Mouse (Mus musculus) WW6 (cell line): ENCODE results near the gene Gm45234.

Source experiments
- DNase-seq: peaks from one replicate; pipeline ENCODE4 v3.0.0-alpha.2; 2013; ENCODE audit warnings: low read depth, low spot score

Gene Gm45234

GRCm38 (mm10) chr6:124767536-124767919 lies 11.7 kb upstream of the Gm45234 start:
- no peak for DNase-seq

- no peak for DNase-seq
Measured at GRCm38 (mm10) chr6:124765951-124766350, 10.1 kb upstream of the Gm45234 start.

DNA sequence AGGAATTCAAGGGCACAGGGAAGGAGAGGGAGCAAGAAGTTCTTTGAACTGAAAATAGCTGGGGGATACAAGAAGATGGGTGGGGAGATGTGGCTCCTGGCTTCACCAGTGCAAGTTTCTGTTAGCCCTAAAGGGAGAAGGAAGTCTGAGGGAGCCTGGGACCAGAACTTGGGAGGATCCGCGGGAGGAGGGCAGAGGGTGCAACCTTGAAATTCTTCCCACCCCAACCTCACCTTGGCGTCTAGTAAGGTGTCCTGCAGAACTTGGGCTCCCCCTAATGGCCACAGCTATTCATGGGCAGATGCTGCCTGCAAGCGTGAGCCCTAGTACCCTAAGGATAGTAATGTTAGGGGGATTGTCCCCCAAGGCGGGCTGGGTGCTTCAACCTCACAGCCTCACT lies 3.4 kb upstream of the Gm45234 start:
- peak; percentile 91 for DNase-seq

DNA sequence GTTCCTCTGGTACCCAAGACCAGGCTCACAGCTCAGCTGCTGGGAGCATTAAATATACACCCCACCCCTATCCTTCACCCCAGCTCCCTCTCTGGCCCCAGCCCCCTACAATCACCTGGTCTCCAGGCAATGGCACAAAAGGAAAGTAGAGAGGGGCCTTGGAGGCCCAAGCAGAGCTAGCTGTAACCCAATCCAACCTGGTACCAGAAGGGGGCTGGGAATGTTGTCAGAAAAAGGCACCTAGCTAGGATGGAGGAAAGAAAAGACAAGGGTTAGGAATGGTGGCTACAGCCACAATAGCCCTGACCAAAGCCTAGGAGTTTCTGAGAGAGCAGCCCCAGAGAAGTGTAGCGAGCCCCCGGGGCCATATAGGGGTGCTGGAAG lies 3.0 kb upstream of the Gm45234 start:
- no peak for DNase-seq

DNA sequence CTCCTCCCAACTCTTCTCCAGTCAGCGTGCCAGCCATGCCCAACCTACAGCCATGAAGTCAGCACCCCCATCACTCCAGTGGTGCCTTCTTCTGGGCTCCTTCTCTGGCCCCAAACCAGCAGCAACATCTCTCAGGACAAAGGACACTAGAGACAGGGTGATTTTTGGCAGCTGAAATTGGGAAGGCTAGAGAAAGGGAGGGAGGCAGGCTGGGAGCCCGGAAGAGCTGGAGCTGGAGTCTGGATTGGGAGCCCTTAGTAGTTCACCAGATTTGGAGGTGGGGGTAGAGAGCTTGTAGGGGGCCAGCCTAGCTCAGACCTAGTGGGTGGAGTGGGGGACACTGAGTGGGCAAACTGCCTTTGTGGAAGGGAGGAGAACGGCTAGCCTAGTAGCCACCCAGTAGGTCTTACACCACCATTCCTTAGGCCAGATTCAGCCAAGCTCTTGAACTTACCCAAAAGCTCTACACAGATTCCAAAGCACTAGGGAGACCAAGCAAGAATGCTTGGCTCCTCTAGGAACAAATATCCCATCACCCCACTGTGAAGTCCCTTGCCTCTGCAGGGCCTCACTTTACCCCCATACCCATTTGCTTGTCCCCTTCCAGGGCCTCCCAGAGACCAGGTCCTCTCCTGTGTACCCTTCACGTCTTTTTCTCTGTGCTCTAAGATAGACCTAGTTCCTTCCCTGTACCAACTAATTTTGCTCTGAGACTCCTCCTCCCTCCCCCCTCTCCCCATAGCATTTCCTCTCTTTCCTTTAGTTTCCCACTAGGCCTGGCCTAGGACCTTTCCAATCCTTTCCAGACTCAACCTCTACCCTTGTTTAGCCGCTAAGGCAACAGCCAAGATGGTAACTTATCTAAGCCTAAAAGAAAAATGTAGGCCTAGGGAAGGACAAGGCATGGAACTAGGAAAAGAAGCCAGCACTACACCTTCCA lies 2.4 kb upstream of the Gm45234 start:
- no peak for DNase-seq

- no peak for DNase-seq
Measured at GRCm38 (mm10) chr6:124757351-124757880, 1.6 kb upstream of the Gm45234 start.

DNA sequence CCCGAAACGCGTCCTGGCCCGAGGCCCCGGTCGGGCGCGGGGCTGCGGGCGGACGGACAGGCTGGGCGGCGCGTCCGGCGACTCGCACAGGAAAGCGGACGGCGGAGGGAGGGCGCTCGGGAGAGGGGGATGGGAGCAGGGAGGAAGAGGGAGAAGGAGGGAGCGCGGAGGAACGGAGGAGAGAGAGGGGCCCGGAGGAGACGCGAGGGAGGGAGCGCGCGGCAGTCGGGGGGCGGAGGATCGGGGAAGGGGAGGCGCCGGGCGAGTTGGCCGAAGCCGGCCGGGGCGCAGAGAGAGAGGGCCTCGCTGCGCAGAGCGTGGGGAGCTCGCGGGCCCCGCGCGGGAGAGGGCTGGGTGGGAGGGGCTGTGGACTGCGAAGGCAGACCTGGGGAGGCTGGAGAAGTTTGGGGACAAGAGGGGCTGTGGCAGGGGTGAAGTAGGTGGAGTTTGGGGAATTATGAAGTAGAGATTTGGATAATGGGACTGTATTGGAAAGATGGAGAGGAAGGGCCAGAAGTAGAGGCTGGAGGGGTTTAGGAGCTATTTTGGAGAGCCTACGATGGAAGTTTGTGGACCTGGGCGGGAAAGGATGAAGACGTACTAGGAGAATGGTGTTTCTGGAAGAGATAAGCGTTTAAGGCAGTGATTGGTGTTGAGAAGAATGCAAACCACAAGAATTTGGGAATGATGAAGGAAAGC lies 980 bp upstream of the Gm45234 start:
- DNase-seq, result no peak

DNA sequence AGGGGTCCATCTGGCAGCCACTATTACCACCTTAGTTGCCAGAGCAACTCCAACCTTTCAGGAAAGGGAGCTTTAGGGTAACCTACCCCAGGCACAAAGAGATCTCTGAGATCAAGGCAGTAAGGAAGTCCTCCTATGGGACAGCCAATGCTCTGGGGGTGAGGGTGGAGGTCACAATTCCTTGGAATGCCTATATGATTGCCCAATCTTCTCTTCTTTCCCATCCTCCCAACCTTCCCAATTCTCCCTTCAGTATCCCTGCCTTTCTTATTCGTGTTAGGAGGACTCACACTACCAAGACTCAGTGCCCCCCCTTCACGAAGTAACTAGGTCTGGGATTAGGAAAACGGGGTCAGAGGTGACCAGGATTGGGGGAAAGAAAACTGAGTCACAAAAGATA lies 515 bp downstream of the Gm45234 start:
- DNase-seq, result no peak

DNA sequence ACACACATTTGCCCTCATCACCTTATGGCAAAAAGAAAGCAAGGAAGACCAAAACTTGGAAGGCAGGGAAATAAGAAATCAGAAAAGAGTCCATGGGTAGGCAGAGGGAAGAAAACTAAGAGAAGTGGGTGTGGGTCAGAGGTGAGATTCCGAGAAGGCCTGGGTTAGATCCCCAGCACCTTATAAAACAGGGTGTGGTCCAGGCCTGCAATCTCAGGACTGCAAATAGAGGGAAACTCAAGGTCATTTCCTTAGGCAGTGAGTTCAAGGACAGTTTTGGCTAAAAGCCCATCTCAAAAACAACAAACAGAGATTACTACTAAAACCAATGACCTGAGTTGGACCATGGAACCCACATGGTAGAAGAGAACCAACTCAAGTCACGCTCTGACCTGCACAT lies 2.0 kb downstream of the Gm45234 start:
- no peak for DNase-seq

GRCm38 (mm10) chr6:124750405-124750804 lies 5.4 kb downstream of the Gm45234 start:
- DNase-seq, result no peak

DNA sequence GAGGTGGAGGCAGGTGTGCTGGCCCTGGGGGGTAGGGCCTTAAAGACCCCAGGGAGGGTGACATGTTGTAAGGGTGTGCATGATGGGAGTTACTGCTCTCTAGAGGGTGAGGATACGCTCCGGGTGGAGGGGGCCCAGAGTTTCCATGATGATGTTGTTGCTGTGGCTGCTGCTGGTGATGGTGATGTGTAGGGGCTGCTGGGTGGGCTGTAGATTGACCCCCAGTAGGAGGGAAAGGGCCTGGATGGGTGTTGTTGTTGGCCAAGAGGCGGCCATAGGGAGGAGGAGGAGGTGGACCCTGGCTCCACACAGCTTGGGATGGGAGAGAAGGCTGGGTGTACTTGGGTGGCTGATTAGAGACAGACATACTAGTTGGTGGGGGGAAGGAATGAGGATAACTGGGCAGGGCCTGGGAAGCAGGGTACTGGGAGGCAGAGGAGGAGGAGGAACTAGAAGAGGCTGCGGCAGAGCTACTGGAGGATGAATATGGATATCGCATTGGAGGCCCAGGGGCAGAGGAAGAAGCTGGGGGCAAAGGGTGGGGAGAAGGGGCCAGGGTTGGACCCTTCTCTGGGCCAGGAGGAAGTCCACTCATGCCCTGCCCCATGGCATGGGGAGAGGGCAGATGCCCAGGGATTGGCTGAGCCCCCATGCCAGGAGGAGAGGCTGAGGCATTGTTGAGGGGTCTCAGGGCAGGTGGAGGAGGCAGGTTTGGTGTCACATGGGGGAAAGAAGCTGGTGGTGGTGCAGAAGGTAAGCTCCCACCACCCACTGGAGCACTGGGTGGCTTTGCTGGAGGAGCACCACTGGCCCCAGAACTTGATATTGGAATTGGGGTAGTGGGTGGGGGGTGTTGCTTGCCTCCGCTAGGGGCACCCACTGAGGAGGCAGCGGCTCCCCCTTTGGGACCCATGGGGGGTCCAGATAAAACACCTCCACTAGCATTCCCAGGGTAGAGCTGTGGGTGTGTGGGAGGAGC lies 8.9 kb downstream of the Gm45234 start:
- no peak for DNase-seq

- no peak for DNase-seq
Measured at GRCm38 (mm10) chr6:124746296-124746605, 9.6 kb downstream of the Gm45234 start.

- peak; percentile 99 for DNase-seq
Measured at GRCm38 (mm10) chr6:124745490-124746295, 10.1 kb downstream of the Gm45234 start.

DNA sequence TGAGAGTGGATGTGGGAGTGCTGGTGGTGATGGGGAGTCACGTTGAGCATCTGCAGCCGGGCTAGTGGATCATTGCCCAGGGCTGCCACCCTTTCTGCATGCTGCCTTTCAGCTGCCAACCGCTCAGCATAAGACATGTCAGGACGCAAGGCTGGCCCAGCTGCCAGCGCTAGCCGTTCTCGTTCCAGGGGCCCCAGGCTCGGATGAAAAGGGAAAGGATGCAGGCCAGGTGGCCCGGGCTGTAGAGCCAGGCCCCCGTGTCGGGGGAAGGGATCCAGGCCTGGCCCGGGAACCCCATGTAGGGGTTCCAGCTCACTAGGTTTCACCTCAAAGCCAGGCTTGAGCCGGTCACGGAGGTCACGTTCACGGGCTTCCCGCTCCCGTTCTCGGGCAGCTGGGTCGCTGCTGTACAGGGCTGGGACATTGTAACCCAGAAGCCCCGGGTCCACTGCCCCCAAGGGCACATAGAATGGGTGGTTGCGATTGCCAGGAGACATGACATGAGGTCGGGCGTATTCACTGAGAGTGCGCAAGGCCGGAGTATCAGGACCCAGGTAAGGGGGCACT lies 11.0 kb downstream of the Gm45234 start:
- DNase-seq, result no peak

DNA sequence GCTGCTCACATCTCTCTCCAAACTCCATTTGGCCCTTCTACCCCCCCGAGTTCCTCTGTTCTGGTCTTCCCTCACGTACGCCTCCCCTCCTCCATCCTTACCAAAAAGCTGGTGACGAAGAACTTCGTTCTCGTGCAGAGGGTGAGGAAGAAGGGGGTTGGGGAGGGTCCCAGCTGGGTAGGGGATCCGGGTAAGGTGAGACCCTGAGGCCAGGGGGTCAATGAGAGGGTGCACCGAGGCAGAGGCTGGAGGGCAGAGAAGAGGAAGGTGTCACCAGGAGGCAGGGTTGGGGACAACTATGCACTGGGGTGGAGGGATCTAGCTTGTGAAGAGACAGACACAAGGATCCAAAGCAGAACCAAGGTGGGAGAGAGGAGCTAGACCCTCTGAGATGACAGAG lies 12.2 kb downstream of the Gm45234 start:
- no peak for DNase-seq

- DNase-seq, result no peak
Measured at GRCm38 (mm10) chr6:124742839-124743514, 12.8 kb downstream of the Gm45234 start.

- no peak for DNase-seq
Measured at GRCm38 (mm10) chr6:124741842-124742241, 14.0 kb downstream of the Gm45234 start.

DNA sequence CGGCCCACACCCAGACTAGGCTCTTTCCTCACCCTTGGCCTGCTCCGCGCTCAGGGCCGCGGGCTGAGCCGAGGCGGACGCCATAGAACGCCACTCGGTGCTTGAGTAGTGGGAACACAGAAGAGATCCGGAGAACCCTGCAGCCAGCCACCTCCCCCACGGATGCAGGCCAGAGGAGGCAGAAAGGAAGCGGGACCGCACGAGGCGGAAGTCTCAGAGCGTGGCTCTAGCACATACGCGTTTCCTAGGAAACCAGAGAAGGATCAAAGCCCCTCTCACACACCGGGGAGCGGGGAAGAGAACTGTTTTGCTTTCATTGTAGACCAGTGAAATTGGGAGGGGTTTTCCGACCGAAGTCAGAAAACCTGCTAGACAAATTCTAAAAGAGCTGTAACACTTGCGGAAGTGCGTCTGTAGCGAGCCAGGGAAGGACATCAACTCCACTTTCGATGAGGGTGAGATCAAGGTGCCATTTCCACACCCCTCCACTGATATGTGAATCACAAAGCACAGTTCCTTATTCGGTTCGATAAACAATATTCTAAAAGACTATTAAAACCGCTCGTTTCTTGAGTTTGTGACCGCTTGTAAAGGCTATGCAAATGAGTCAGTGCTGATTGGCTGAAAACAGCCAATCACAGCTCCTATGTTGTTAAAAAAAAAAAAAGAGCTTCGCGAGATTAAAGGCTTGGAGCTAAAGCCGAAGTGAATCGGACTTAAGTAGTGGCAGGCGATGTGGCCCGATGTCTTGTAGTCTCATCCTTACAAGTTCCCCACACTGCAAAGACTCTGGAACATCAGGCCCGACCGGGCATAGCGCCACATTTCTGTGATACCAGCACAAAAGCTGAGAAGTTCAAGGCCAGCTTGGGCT lies 14.7 kb downstream of the Gm45234 start, which contains the start of gene Grcc10:
Grcc10 (minus strand) TSS at position 487 of the 874 bp plus-strand sequence.
- peak; percentile 98 for DNase-seq
